Mouse (Mus musculus): ENCODE data around the gene Sept8. TPM values are rescaled to one million over a fixed set of nuclear protein-coding genes. Genes with fewer than 3 reads are reported as not detected.

Gene Sept8
- polyA plus RNA-seq, 1 experiment from 2014 or later = 42.2 TPM

DNA sequence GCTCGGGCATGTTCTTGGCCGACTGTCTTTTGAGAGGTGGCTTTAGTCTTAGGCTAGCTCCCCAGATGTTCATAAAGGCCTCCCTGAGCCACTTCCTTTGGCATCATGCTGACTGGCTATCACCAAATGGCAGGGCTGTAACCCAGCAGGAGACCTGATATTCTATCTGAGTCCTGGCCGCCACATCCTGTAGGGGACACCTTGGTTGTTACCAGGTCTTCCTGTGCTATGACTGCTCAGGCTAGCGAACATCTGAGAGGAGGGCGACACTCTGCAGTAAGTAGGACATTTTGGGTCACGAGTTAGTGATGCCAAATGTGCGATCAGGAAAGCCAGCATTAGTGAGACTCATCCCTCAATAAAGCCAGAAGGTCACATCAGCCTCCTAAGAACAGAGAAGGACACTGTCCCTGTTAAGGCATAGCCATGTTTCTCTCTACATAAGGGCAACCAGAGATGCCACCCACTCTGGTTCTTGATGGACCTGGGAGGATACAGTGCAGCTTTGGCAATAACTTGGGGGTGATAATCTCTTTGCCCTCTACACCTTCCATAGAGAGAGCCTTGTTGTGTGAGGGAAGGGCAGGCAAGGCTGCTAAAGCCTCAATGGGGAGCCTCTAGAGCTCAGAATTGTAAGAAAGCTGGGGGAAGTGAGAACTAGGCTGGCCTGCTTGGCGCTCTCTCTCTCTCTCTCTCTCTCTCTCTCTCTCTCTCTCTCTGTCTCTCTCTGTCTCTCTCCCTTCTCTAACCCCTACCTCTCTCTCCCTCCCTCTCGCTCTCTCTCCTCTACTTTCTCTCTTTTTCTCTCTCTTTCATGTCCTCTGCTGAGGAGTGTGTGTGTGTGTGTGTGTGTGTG is 9.6 kb downstream of the Sept8 start:
- no peak overlapping the region for H3K4me2 ChIP-seq (ENCODE audit: low read depth, low read length)
- DNase-seq (ENCODE audit: low spot score) (no peak), ATAC-seq (ENCODE audit: low read depth) (no peak)
- no peak overlapping the region for H3K27ac ChIP-seq (replicated peaks; ENCODE audit: low read depth, low read length)
- peaks cover 9% of the 10 kb centered on the region for H3K36me3 ChIP-seq (ENCODE audit: control insufficient read depth, insufficient read depth, low read length)
- H3K4me3 ChIP-seq (ENCODE audit: low read depth, low read length) = no peak overlapping the region
- WGBS = 76% methylated on average over 9 of the region's 9 CpGs
- peaks cover 15% of the 10 kb centered on the region for H3K4me1 ChIP-seq (ENCODE audit: control insufficient read depth, insufficient read depth, low read length)
- H3K9me3 ChIP-seq (ENCODE audit: control insufficient read depth, low read length) = no peaks in the 10 kb centered on the region
- no peaks in the 10 kb centered on the region for H3K27me3 ChIP-seq (replicated peaks; ENCODE audit: control insufficient read depth, insufficient read depth, low read length)
- H3K9ac ChIP-seq (ENCODE audit: low read depth, low read length) = no peak overlapping the region

DNA sequence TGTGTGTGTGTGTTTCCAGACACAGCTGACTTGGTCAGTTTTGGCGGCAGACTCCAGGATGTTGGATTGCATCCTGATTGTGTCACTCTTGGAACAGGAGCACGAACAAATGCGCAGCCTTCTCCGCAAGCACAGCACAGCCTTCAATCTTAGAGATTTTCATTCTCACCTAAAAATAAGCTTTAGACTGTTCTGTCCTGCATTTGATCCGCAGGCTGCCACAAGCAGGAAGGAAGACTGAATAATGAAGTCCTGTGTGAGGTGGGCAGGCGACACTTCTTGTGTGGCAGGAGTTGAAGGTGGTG is 10.1 kb downstream of the Sept8 start:
- DNase-seq (ENCODE audit: low spot score) (peak; percentile 67), ATAC-seq (ENCODE audit: low read depth) (no peak; the same call in 1 of the 2 replicates)
- H3K27me3 ChIP-seq (replicated peaks; ENCODE audit: control insufficient read depth, insufficient read depth, low read length) = no peaks in the 10 kb centered on the region
- H3K27ac ChIP-seq (replicated peaks; ENCODE audit: low read depth, low read length) = no peak overlapping the region
- H3K4me1 ChIP-seq (ENCODE audit: control insufficient read depth, insufficient read depth, low read length) = peaks cover 11% of the 10 kb centered on the region; the same call in 1 of the 2 replicates
- no peaks in the 10 kb centered on the region for H3K9me3 ChIP-seq (ENCODE audit: control insufficient read depth, low read length)
- no peak overlapping the region for H3K9ac ChIP-seq (ENCODE audit: low read depth, low read length)
- peaks cover 14% of the 10 kb centered on the region for H3K36me3 ChIP-seq (ENCODE audit: control insufficient read depth, insufficient read depth, low read length)
- 54% methylated on average over 6 of the region's 6 CpGs for WGBS
- no peak overlapping the region for H3K4me2 ChIP-seq (ENCODE audit: low read depth, low read length)
- H3K4me3 ChIP-seq (ENCODE audit: low read depth, low read length) = no peak overlapping the region

DNA sequence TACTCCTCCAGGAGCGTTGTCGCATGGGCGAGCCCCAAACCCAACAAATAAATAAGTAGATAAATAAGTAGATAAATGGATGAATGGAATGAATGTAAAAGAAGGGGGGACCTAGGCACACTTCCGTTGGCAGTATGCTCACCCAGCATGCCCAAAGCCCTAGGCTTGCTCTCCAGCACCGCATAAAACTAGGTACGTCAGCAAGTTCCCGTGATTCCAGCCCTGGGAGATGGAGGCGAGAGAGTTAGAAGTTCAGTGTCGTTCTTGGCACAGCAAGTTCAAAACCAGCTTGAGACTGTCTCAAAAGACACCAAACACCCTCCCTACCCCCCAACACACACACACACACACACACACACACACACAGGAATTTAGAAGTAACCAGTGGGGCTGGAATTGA is 10.9 kb downstream of the Sept8 start:
- no peak for ATAC-seq (ENCODE audit: low read depth)
- WGBS = 74% methylated on average over 9 of the region's 9 CpGs

DNA sequence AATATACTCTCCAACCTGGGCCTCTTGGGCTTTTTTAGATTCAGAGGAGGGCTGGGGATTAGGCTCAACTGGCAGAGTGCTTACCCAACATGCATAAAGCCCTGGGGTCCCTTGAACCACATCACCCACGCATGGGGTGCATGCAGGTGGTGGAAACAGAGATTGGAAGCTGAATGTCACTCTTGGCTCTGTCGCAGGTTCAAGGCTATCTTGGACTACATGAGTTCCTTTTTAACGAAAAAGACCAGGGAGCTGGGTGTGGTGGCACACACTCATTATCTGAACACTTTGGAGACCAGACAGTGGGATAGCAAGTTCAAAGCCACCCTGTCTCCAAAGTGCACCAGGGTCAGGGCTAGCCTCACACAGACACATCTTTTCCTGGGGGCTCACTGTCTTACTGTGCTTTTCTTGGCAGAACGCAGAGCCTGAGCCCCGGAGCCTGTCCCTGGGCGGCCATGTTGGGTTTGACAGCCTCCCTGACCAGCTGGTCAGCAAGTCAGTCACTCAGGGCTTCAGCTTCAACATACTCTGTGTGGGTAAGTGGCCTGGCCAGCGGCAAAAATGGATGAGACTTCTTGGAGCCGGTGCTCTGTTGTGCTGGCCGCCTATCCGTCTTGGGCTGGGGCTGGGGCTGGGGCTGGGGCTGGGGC is 12.6 kb downstream of the Sept8 start:
- DNase-seq (ENCODE audit: low spot score) = no peak
- H3K4me3 ChIP-seq (ENCODE audit: low read depth, low read length) = no peak overlapping the region
- ATAC-seq (ENCODE audit: low read depth) = no peak
- 88% methylated on average over 10 of the region's 10 CpGs for WGBS
- H3K27me3 ChIP-seq (replicated peaks; ENCODE audit: control insufficient read depth, insufficient read depth, low read length) = no peaks in the 10 kb centered on the region
- no peak overlapping the region for H3K9ac ChIP-seq (ENCODE audit: low read depth, low read length)
- H3K4me1 ChIP-seq (ENCODE audit: control insufficient read depth, insufficient read depth, low read length) = peaks cover 7% of the 10 kb centered on the region; the same call in 1 of the 2 replicates
- no peak overlapping the region for H3K4me2 ChIP-seq (ENCODE audit: low read depth, low read length)
- no peak overlapping the region for H3K27ac ChIP-seq (replicated peaks; ENCODE audit: low read depth, low read length)
- peaks cover 39% of the 10 kb centered on the region for H3K36me3 ChIP-seq (ENCODE audit: control insufficient read depth, insufficient read depth, low read length)
- no peaks in the 10 kb centered on the region for H3K9me3 ChIP-seq (ENCODE audit: control insufficient read depth, low read length)

More for the DNA sequence above, 10.9 kb downstream of the Sept8 start:
- no peak overlapping the region for H3K9ac ChIP-seq (ENCODE audit: low read depth, low read length)
- no peak overlapping the region for H3K4me3 ChIP-seq (ENCODE audit: low read depth, low read length)
- no peaks in the 10 kb centered on the region for H3K27me3 ChIP-seq (replicated peaks; ENCODE audit: control insufficient read depth, insufficient read depth, low read length)
- no peaks in the 10 kb centered on the region for H3K9me3 ChIP-seq (ENCODE audit: control insufficient read depth, low read length)
- H3K4me1 ChIP-seq (ENCODE audit: control insufficient read depth, insufficient read depth, low read length) = peaks cover 11% of the 10 kb centered on the region; the same call in 1 of the 2 replicates
- H3K36me3 ChIP-seq (ENCODE audit: control insufficient read depth, insufficient read depth, low read length) = peaks cover 22% of the 10 kb centered on the region
- H3K27ac ChIP-seq (replicated peaks; ENCODE audit: low read depth, low read length) = no peak overlapping the region
- no peak for DNase-seq (ENCODE audit: low spot score)
- no peak overlapping the region for H3K4me2 ChIP-seq (ENCODE audit: low read depth, low read length)

DNA sequence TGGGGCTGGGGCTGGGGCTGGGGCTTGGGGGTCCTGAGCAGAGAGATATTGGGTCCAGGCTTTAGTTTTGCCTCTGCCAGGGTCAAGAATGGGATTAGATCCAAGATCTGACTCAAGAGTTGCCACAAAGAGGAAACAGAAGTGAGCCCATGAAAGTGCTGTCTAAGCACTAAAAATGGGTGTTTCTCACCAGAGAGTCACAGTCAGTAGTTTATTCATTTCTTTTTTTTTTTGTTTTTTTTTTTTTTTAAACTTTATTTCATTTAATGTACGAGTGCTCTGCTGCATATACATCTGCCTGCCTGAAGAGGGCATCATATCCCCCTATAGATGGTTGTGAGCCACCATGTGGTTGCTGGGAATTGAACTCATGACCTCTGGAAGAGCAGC is 13.2 kb downstream of the Sept8 start:
- Histone ChIP-seq H3K9me3 (ENCODE audit: control insufficient read depth, low read length) (no peaks in the 10 kb centered on the region), H3K4me1 (ENCODE audit: control insufficient read depth, insufficient read depth, low read length) (peaks cover 7% of the 10 kb centered on the region; the same call in 1 of the 2 replicates), H3K4me3 (ENCODE audit: low read depth, low read length) (no peak overlapping the region), H3K36me3 (ENCODE audit: control insufficient read depth, insufficient read depth, low read length) (peaks cover 45% of the 10 kb centered on the region), H3K27ac (replicated peaks; ENCODE audit: low read depth, low read length) (no peak overlapping the region), H3K27me3 (replicated peaks; ENCODE audit: control insufficient read depth, insufficient read depth, low read length) (no peaks in the 10 kb centered on the region), H3K9ac (ENCODE audit: low read depth, low read length) (no peak overlapping the region), H3K4me2 (ENCODE audit: low read depth, low read length) (no peak overlapping the region)
- DNase-seq (ENCODE audit: low spot score) (no peak), ATAC-seq (ENCODE audit: low read depth) (no peak)
- WGBS = 93% methylated on average over 1 of the region's 1 CpGs

DNA sequence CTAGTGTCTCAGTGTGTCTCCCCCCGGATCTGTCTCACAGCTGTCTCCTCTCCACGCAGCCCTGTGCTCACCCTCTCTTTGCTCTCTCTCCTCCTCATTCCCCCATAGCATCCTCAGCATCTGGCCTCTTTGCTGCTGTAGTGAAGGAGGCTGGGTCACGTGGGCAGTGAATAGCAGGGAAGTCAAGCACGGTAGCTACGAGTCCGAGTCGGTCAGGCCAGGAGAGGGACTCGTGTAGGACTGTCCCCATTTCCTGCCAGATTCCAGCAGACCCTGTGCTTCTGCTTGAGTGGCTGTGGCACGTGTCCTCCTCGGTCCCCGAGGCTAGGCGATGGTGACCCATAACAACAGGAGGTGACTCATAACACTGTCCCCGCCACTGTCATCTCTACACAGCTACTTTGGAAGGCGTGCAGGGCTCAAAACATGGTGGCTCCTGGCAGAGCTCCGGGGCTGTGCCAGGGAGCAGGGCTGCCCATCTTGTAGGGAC is 20.0 kb downstream of the Sept8 start:
- Histone ChIP-seq H3K9ac (ENCODE audit: low read depth, low read length) (no peak overlapping the region), H3K27ac (replicated peaks; ENCODE audit: low read depth, low read length) (no peak overlapping the region), H3K36me3 (ENCODE audit: control insufficient read depth, insufficient read depth, low read length) (peaks cover 72% of the 10 kb centered on the region), H3K27me3 (replicated peaks; ENCODE audit: control insufficient read depth, insufficient read depth, low read length) (no peaks in the 10 kb centered on the region), H3K4me3 (ENCODE audit: low read depth, low read length) (no peak overlapping the region), H3K4me1 (ENCODE audit: control insufficient read depth, insufficient read depth, low read length) (no peaks in the 10 kb centered on the region), H3K9me3 (ENCODE audit: control insufficient read depth, low read length) (no peaks in the 10 kb centered on the region), H3K4me2 (ENCODE audit: low read depth, low read length) (no peak overlapping the region)
- WGBS = 63% methylated on average over 15 of the region's 15 CpGs
- DNase-seq (ENCODE audit: low spot score) = no peak
- ATAC-seq (ENCODE audit: low read depth) = peak; percentile 37; the same call in 1 of the 2 replicates

DNA sequence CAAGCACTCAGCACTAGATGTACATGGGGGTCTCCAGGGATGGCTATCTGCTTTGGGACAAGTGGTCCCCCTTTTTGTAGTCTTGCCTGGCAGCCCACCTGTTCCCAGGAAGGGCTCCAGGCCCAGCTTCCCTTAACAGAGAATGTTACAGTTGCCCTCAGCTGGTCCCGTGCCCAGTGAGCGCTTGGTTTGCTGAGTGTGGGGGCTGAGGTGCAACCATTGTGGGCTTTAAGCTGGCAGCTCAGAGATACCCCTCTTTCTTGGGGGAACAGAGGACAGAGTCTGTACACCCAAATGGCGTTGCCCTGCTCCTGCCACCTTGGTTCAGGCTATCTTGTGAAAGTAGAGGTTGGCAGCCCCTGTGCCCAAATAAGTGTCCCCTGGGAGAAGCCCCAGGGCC is 21.3 kb downstream of the Sept8 start:
- Histone ChIP-seq H3K27me3 (replicated peaks; ENCODE audit: control insufficient read depth, insufficient read depth, low read length) (no peaks in the 10 kb centered on the region), H3K4me2 (ENCODE audit: low read depth, low read length) (no peak overlapping the region), H3K4me1 (ENCODE audit: control insufficient read depth, insufficient read depth, low read length) (no peaks in the 10 kb centered on the region), H3K36me3 (ENCODE audit: control insufficient read depth, insufficient read depth, low read length) (peaks cover 58% of the 10 kb centered on the region), H3K4me3 (ENCODE audit: low read depth, low read length) (no peak overlapping the region), H3K27ac (replicated peaks; ENCODE audit: low read depth, low read length) (no peak overlapping the region), H3K9me3 (ENCODE audit: control insufficient read depth, low read length) (no peaks in the 10 kb centered on the region), H3K9ac (ENCODE audit: low read depth, low read length) (no peak overlapping the region)
- DNase-seq (ENCODE audit: low spot score) (no peak), ATAC-seq (ENCODE audit: low read depth) (no peak)
- 91% methylated on average over 3 of the region's 3 CpGs for WGBS

DNA sequence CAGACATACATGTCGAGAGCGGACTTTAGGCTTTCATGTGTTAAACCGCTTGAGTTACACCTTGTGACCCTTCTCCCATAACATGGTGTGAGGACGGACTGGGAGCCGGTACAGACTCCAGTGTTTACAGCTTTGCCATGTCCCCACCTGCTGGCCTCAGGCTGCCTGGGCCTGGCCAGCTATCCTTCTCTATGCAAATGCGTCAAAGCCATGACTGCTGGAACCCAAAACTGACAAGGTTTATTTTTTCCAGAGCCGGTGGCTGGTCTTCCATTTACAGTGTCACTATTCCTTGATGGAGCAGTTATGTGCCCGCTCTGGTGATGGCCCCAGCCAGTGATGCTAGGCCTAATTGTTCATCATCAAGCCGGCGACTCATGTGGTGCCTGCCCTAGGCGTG is 22.2 kb downstream of the Sept8 start:
- Histone ChIP-seq H3K27ac (replicated peaks; ENCODE audit: low read depth, low read length) (no peak overlapping the region), H3K9ac (ENCODE audit: low read depth, low read length) (no peak overlapping the region), H3K9me3 (ENCODE audit: control insufficient read depth, low read length) (no peaks in the 10 kb centered on the region), H3K27me3 (replicated peaks; ENCODE audit: control insufficient read depth, insufficient read depth, low read length) (no peaks in the 10 kb centered on the region), H3K4me3 (ENCODE audit: low read depth, low read length) (no peak overlapping the region), H3K36me3 (ENCODE audit: control insufficient read depth, insufficient read depth, low read length) (peaks cover 50% of the 10 kb centered on the region), H3K4me1 (ENCODE audit: control insufficient read depth, insufficient read depth, low read length) (no peaks in the 10 kb centered on the region), H3K4me2 (ENCODE audit: low read depth, low read length) (no peak overlapping the region)
- DNase-seq (ENCODE audit: low spot score) (no peak), ATAC-seq (ENCODE audit: low read depth) (no peak)
- WGBS = 80% methylated on average over 11 of the region's 11 CpGs

Measured in embryonic facial prominence, embryonic 14.5 days (tissue).